Mouse (Mus musculus) kidney, adult 2 months (tissue): Measurements from ENCODE around the gene Ncoa3. TPM values are rescaled to one million over a fixed set of nuclear protein-coding genes. Genes with fewer than 3 reads are reported as not detected.
"Not testable (repeated sequence)": the region's sequence is repeated elsewhere in the genome, so short reads cannot be mapped to it uniquely, and the experiment has no call there.

Source experiments
- DNase-seq: peaks from one replicate; pipeline ENCODE4 v3.0.0; 2021
- H3K27ac ChIP-seq: fragments of 200-500 bp; 2 replicates; pipeline ENCODE4 v1.5.1; 2012; ENCODE audit warnings: low read depth, low read length, control low read depth, inconsistent platforms; ENCODE audit not compliant: insufficient read depth
- H3K27me3 ChIP-seq: fragments of 200-500 bp; replicated peaks from 2 replicates; pipeline ENCODE4 v1.6.1; 2012; ENCODE audit warnings: mild to moderate bottlenecking, moderate library complexity, low read length, inconsistent platforms; ENCODE audit not compliant: control insufficient read depth, insufficient read depth
- H3K36me3 ChIP-seq: fragments of 200-500 bp; 2 replicates; pipeline ENCODE4 v1.6.1; 2012; ENCODE audit warnings: mild to moderate bottlenecking, moderate library complexity, low read length, inconsistent platforms; ENCODE audit not compliant: control insufficient read depth, insufficient read depth
- H3K4me1 ChIP-seq: fragments of 200-500 bp; 2 replicates; pipeline ENCODE4 v1.6.1; 2011; ENCODE audit warnings: low read length; ENCODE audit not compliant: control insufficient read depth, insufficient read depth
- H3K4me3 ChIP-seq: fragments of 200-500 bp; 2 replicates; pipeline ENCODE4 v1.5.1; 2011; ENCODE audit warnings: mild to moderate bottlenecking, low read depth, low read length, control low read depth; ENCODE audit not compliant: insufficient read depth
- CTCF ChIP-seq: fragments of 200-500 bp; conservative IDR thresholded peaks from 2 replicates; pipeline ENCODE4 v1.5.1; 2011; ENCODE audit warnings: low read depth, mild to moderate bottlenecking, control low read depth, low read length, moderate library complexity, mixed read lengths; ENCODE audit not compliant: insufficient read depth, insufficient read length
- POLR2A ChIP-seq: fragments of 200-500 bp; IDR thresholded peaks from one replicate; pipeline ENCODE4 v1.6.1; 2011; ENCODE audit warnings: low read depth, low read length, control low read depth
- WGBS: fragments of 180-500 bp; shearing (Covaris S2); methylation state at CpG from one replicate; pipeline ENCODE4 v1.1.7; 2018; 5-methylcytosine and 5-hydroxymethylcytosine counted together
- polyA plus RNA-seq: library from polyadenylated mRNA; depleted of rRNA; stranded (reverse); fragments of >200 nt; gene quantifications from 2 replicates; pipeline ENCODE4 v1.2.3, GENCODE M21; 2012; rRNA removed

Gene Ncoa3
- 36.3 and 42.0 TPM in 2 replicates for polyA plus RNA-seq

- Histone ChIP-seq H3K4me1 (peaks cover 23% of the 10 kb centered on the region), H3K36me3 (no peaks in the 10 kb centered on the region; the same call in 1 of the 2 replicates), H3K27me3 (no peaks in the 10 kb centered on the region), H3K27ac (peak within 1 kb of the TSS; percentile 99), H3K4me3 (peak within 1 kb of the TSS; percentile 96)
- TF ChIP-seq POLR2A (peak; percentile 70), CTCF (no peak)
- under 1% methylated on average over 103 of the region's 103 CpGs for WGBS
- DNase-seq, result peak; percentile 95
Observed at GRCm38 (mm10) chr2:165992270-165993172, at the start of gene Ncoa3. TSS of gene Ncoa3 (plus strand) at chr2:165992636.

GRCm38 (mm10) chr2:165943113-165943512 is 49.3 kb upstream of the Ncoa3 start:
- no peak for DNase-seq
- H3K27me3 ChIP-seq, result no peaks in the 10 kb centered on the region
- no peak overlapping the region for H3K27ac ChIP-seq
- peaks cover 4% of the 10 kb centered on the region for H3K4me1 ChIP-seq
- no peak overlapping the region for H3K4me3 ChIP-seq
- H3K36me3 ChIP-seq, result no peaks in the 10 kb centered on the region
- WGBS, result 97% methylated on average over 2 of the region's 2 CpGs
- TF ChIP-seq CTCF (no peak), POLR2A (no peak)

- TF ChIP-seq POLR2A (no peak), CTCF (no peak)
- Histone ChIP-seq H3K36me3 (no peaks in the 10 kb centered on the region), H3K27ac (no peak overlapping the region), H3K4me3 (no peak overlapping the region), H3K27me3 (no peaks in the 10 kb centered on the region), H3K4me1 (no peaks in the 10 kb centered on the region)
- no peak for DNase-seq
- WGBS, result 83% methylated on average over 11 of the region's 11 CpGs
Observed at GRCm38 (mm10) chr2:165944576-165945351, 47.7 kb upstream of the Ncoa3 start.

GRCm38 (mm10) chr2:165946046-165946564 is 46.3 kb upstream of the Ncoa3 start:
- DNase-seq, result no peak
- Histone ChIP-seq H3K36me3 (no peaks in the 10 kb centered on the region), H3K27ac (no peak overlapping the region), H3K27me3 (no peaks in the 10 kb centered on the region), H3K4me1 (no peaks in the 10 kb centered on the region), H3K4me3 (no peak overlapping the region)
- WGBS, result 82% methylated on average over 1 of the region's 1 CpGs
- TF ChIP-seq POLR2A (no peak), CTCF (no peak)

- no peaks in the 10 kb centered on the region for H3K27me3 ChIP-seq
- no peak overlapping the region for H3K4me3 ChIP-seq
- TF ChIP-seq CTCF, result no peak
- TF ChIP-seq POLR2A, result no peak
- WGBS, result 53% methylated on average over 1 of the region's 1 CpGs
- no peaks in the 10 kb centered on the region for H3K4me1 ChIP-seq
- no peak overlapping the region for H3K27ac ChIP-seq
- H3K36me3 ChIP-seq, result no peaks in the 10 kb centered on the region
- no peak for DNase-seq
Observed at GRCm38 (mm10) chr2:165948007-165948406, 44.4 kb upstream of the Ncoa3 start.

GRCm38 (mm10) chr2:165948785-165949184 is 43.7 kb upstream of the Ncoa3 start:
- H3K27ac ChIP-seq, H3K4me1 ChIP-seq, H3K36me3 ChIP-seq, H3K27me3 ChIP-seq, DNase-seq, H3K4me3 ChIP-seq: not testable (repeated sequence)
- 43% methylated on average over 1 of the region's 1 CpGs for WGBS

GRCm38 (mm10) chr2:165949719-165950118 is 42.7 kb upstream of the Ncoa3 start:
- no peaks in the 10 kb centered on the region for H3K27me3 ChIP-seq
- H3K27ac ChIP-seq, result no peak overlapping the region
- 66% methylated on average over 3 of the region's 3 CpGs for WGBS
- TF ChIP-seq POLR2A (no peak), CTCF (no peak)
- no peaks in the 10 kb centered on the region for H3K4me1 ChIP-seq
- no peaks in the 10 kb centered on the region for H3K36me3 ChIP-seq
- DNase-seq, result no peak
- H3K4me3 ChIP-seq, result no peak overlapping the region
